Mouse (Mus musculus): ENCODE results near the gene Irf4. TPM values are rescaled to one million over a fixed set of nuclear protein-coding genes. Genes with fewer than 3 reads are reported as not detected.

The Irf4 gene
- polyA plus RNA-seq, 1 experiment, result not detected

DNA sequence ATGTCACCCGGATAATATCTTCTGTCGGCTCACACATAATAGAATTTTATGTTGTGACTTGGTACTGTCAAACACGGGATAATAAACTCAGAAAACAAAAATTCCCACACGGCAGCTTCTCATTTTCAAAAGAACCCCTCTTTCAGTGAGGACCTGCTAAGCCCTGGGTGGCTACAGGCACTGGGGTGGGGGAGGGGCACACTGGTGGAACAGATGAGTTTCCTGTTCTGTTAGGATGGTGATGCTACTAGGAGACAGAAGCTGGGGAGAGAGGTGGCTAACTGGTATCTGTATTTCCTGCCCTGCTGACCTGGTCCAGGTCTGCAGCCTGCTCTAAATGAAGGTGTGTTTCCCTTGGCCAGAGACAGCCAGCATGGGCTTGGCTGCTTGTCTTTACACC, 52.9 kb downstream of the Irf4 start:
- TF ChIP-seq GATA1 (IDR thresholded peaks at IDR 0.05; ENCODE audit: low read length), result no peak

DNA sequence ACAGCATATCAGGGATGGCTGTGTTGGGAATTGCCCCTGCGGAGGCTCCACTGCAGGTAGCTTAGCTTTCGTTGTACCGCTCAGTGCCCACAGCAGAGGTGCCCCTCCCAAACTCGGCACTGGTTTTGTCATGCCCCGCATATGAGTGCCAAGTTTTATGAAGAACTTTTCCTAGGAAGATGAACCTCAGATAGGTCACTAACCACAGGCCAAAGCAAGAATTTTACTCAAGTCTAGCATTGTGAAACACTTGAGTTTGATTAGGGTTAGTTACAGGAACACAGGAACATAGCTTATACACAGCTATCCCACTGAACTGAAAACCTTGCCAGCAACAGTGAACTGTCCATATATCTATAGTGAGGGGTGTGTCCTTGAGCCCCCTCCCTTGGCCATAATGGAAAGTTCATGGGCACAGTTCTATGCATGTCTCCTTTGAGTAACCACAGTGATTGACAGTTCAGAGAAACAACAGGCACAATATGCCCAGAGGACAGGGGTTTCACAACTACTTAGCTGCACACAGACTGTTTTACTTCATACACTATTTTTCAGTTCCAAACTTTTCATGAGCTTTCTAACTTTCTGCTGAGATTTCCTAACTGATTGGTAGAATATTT, 53.4 kb downstream of the Irf4 start:
- TF ChIP-seq GATA1 (IDR thresholded peaks at IDR 0.05; ENCODE audit: low read length), result no peak

DNA sequence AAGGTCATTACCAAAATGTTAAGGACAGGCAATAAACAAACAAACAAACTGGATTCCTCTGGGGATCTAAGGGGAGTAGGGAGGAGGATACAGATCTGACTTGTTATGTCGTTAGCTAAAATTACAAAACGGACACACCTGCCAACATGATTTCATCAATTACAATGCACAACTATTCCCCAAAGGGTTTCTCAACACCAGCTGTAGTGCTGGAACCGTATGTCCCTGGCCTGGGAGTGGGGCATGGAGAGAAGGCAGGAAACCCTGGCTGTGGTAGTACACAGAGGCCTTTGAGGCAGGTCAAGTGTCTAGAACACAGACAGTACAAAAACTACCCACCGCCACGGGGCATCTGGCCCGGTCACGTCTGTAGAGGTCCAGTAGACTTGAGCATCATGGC, 60.2 kb downstream of the Irf4 start:
- no peak for TF ChIP-seq GATA1 (IDR thresholded peaks at IDR 0.05; ENCODE audit: low read length)

DNA sequence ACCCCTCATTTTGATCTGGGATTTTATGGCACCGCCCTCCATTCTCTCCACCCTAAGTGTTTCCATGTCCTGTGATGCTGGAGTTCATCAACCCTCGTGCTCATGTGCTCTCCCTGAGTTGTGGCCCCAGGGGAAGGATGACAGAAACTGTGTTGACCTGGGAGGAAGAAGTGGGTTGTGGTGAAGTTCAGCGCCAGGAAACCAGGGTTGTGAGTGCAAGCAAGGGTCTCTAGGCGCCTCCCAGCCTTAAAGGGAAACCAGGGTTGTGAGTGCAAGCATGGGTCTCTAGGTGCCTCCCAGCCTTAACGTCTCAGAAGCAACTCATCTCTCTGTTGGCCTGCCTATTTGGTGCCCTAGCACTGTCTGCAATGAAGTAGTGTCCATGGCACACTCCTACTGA, 64.4 kb downstream of the Irf4 start:
- TF ChIP-seq GATA1 (IDR thresholded peaks at IDR 0.05; ENCODE audit: low read length), result no peak

DNA sequence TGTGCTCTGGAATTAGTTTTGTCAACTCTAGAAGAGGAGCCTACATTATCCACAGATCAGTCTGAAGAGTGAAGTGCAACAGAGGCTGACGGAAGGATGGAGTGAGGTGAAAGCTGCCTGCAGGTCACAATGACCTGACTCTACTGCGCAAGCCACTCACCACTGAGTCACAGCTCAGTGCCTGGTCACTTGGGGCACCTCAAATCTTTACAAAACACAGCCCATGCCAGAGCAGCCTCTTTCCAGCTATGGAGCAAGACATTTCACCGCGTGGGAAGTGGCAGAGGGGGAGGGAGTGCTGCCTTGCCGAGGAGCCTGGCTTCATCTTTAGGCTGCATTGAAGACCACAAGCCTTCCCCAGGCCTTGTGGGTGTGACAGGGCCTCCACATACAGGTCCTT, 65.2 kb downstream of the Irf4 start:
- no peak for TF ChIP-seq GATA1 (IDR thresholded peaks at IDR 0.05; ENCODE audit: low read length)

Other genes starting within 250 kb of the Irf4 start
- gene Uqcrfs1, start 203.9 kb upstream of the Irf4 start, polyA plus RNA-seq (2012), result 149 and 201 TPM in 2 replicates
- not detected in 2 replicates for gene Dusp22, start 89.2 kb upstream of the Irf4 start, polyA plus RNA-seq (2012)
- gene Hus1b, start 198.5 kb downstream of the Irf4 start, polyA plus RNA-seq (2012), result not detected in 2 replicates
- 6.0 and 6.1 TPM in 2 replicates for gene Exoc2, start 224.9 kb downstream of the Irf4 start, polyA plus RNA-seq (2012)
- not detected in 2 replicates for gene Gm5447, start 225.0 kb downstream of the Irf4 start, polyA plus RNA-seq (2012)

All from G1E-ER4 (cell line).